Mouse (Mus musculus) intestine, embryonic 16.5 days (tissue): Measurements from ENCODE around the gene Smad9. TPM values are rescaled to one million over a fixed set of nuclear protein-coding genes. Genes with fewer than 3 reads are reported as not detected.

Experiments
- ATAC-seq: fragments of 200-750 bp; cut with Nextera tagmentation; 2 replicates; pipeline ENCODE4 v1.8.0; 2017; ENCODE audit warnings: moderate TSS enrichment, moderate library complexity
- H3K27ac ChIP-seq: fragments of 300-500 bp; sonication (generic); 2 replicates; pipeline ENCODE4 v1.5.1; 2014; ENCODE audit warnings: mild to moderate bottlenecking, low read length
- H3K27me3 ChIP-seq: fragments of 300-500 bp; sonication (generic); replicated peaks from 2 replicates; pipeline ENCODE4 v1.6.1; 2014; ENCODE audit warnings: low read length, control low read depth, mixed read lengths; ENCODE audit not compliant: control insufficient read depth, insufficient read depth
- H3K36me3 ChIP-seq: fragments of 300-500 bp; sonication (generic); 2 replicates; pipeline ENCODE4 v1.6.1; 2014; ENCODE audit warnings: low read length, control low read depth; ENCODE audit not compliant: control insufficient read depth, insufficient read depth
- H3K4me1 ChIP-seq: fragments of 300-500 bp; sonication (generic); 2 replicates; pipeline ENCODE4 v1.6.1; 2014; ENCODE audit warnings: low read length, control low read depth, mixed read lengths; ENCODE audit not compliant: control insufficient read depth, insufficient read depth
- H3K4me2 ChIP-seq: fragments of 300-500 bp; sonication (generic); 2 replicates; pipeline ENCODE4 v1.6.1; 2014; ENCODE audit warnings: low read depth, low read length, control low read depth
- H3K4me3 ChIP-seq: fragments of 300-500 bp; sonication (generic); 2 replicates; pipeline ENCODE4 v1.5.1; 2014; ENCODE audit warnings: mild to moderate bottlenecking, low read length
- H3K9ac ChIP-seq: fragments of 300-500 bp; sonication (generic); 2 replicates; pipeline ENCODE4 v1.6.1; 2014; ENCODE audit warnings: low read depth, low read length
- H3K9me3 ChIP-seq: fragments of 300-500 bp; sonication (generic); 2 replicates; pipeline ENCODE4 v1.6.1; 2016; ENCODE audit warnings: low read length, control low read depth; ENCODE audit not compliant: control insufficient read depth
- WGBS: fragments of 180-500 bp; shearing (Covaris S2); extraction: QIAGEN DNeasy Blood & Tissue Kit; methylation state at CpG from one replicate; pipeline ENCODE4 v1.1.7; 2014; 5-methylcytosine and 5-hydroxymethylcytosine counted together
- polyA plus RNA-seq: library from polyadenylated mRNA; unstranded; fragments of >200 nt; fragmentation: Nextera tagmentation; extraction: Ambion mirVana; gene quantifications from 2 replicates; pipeline ENCODE4 v1.2.1, GENCODE M21; 2015

Gene Smad9
- polyA plus RNA-seq, 1 experiment from 2014 or later, result 1.4 TPM

GRCm38 (mm10) chr3:54795379-54795778, 40.0 kb downstream of the Smad9 start:
- Histone ChIP-seq H3K36me3 (peaks cover 9% of the 10 kb centered on the region; the same call in 1 of the 2 replicates), H3K4me2 (no peak overlapping the region), H3K4me1 (no peaks in the 10 kb centered on the region), H3K27me3 (no peaks in the 10 kb centered on the region), H3K27ac (no peak overlapping the region), H3K9me3 (peaks cover 13% of the 10 kb centered on the region), H3K4me3 (no peak overlapping the region), H3K9ac (no peak overlapping the region)
- ATAC-seq, result no peak
- 89% methylated on average over 5 of the region's 5 CpGs for WGBS

- Histone ChIP-seq H3K9ac (no peak overlapping the region), H3K36me3 (peaks cover 9% of the 10 kb centered on the region; the same call in 1 of the 2 replicates), H3K9me3 (peaks cover 13% of the 10 kb centered on the region), H3K27me3 (no peaks in the 10 kb centered on the region), H3K4me1 (no peaks in the 10 kb centered on the region), H3K27ac (no peak overlapping the region), H3K4me2 (no peak overlapping the region), H3K4me3 (no peak overlapping the region)
- ATAC-seq, result no peak
- 100% methylated on average over 1 of the region's 1 CpGs for WGBS
Measured at GRCm38 (mm10) chr3:54795806-54796205, 40.4 kb downstream of the Smad9 start.

- Histone ChIP-seq H3K9me3 (peaks cover 13% of the 10 kb centered on the region), H3K27me3 (no peaks in the 10 kb centered on the region), H3K9ac (no peak overlapping the region), H3K4me3 (no peak overlapping the region), H3K4me2 (no peak overlapping the region), H3K27ac (no peak overlapping the region), H3K4me1 (no peaks in the 10 kb centered on the region), H3K36me3 (peaks cover 9% of the 10 kb centered on the region; the same call in 1 of the 2 replicates)
- peak; percentile 73; the same call in 1 of the 2 replicates for ATAC-seq
- WGBS, result 31% methylated on average over 16 of the region's 16 CpGs
Measured at GRCm38 (mm10) chr3:54797211-54797610, 41.8 kb downstream of the Smad9 start.

GRCm38 (mm10) chr3:54803713-54804112, 48.3 kb downstream of the Smad9 start:
- no peak overlapping the region for H3K9ac ChIP-seq
- no peaks in the 10 kb centered on the region for H3K27me3 ChIP-seq
- no peak overlapping the region for H3K27ac ChIP-seq
- H3K36me3 ChIP-seq, result no peaks in the 10 kb centered on the region
- peaks cover 13% of the 10 kb centered on the region for H3K4me1 ChIP-seq
- no peaks in the 10 kb centered on the region for H3K9me3 ChIP-seq
- 91% methylated on average over 8 of the region's 8 CpGs for WGBS
- H3K4me3 ChIP-seq, result no peak overlapping the region
- H3K4me2 ChIP-seq, result no peak overlapping the region
- ATAC-seq, result no peak

GRCm38 (mm10) chr3:54807061-54807661, 51.8 kb downstream of the Smad9 start:
- ATAC-seq, result peak; percentile 80
- WGBS, result under 1% methylated on average over 56 of the region's 56 CpGs

GRCm38 (mm10) chr3:54807666-54808217, 52.4 kb downstream of the Smad9 start, which contains the start of gene Rfxap:
Gene Rfxap, minus strand, starts transcription at chr3:54807791.
- Histone ChIP-seq H3K9ac (peak within 1 kb of the TSS; percentile 96), H3K4me2 (peak within 1 kb of the TSS; percentile 88), H3K27me3 (no peaks in the 10 kb centered on the region), H3K4me1 (peaks cover 13% of the 10 kb centered on the region), H3K27ac (peak within 1 kb of the TSS; percentile 93), H3K4me3 (peak within 1 kb of the TSS; percentile 89), H3K9me3 (no peaks in the 10 kb centered on the region), H3K36me3 (no peaks in the 10 kb centered on the region)
- peak; percentile 95 for ATAC-seq
- WGBS, result under 1% methylated on average over 52 of the region's 52 CpGs

More at GRCm38 (mm10) chr3:54807061-54807661, 51.8 kb downstream of the Smad9 start:
- Histone ChIP-seq H3K9me3 (no peaks in the 10 kb centered on the region), H3K4me2 (peak overlapping the region; percentile 88), H3K36me3 (no peaks in the 10 kb centered on the region), H3K9ac (peak overlapping the region; percentile 96), H3K4me1 (peaks cover 13% of the 10 kb centered on the region), H3K4me3 (peak overlapping the region; percentile 89), H3K27me3 (no peaks in the 10 kb centered on the region), H3K27ac (peak overlapping the region; percentile 93)

GRCm38 (mm10) chr3:54809111-54809510, 53.7 kb downstream of the Smad9 start:
- WGBS, result 50% methylated on average over 5 of the region's 5 CpGs
- peaks cover 13% of the 10 kb centered on the region for H3K4me1 ChIP-seq
- no peak for ATAC-seq
- no peaks in the 10 kb centered on the region for H3K36me3 ChIP-seq
- no peak overlapping the region for H3K4me3 ChIP-seq
- no peak overlapping the region for H3K4me2 ChIP-seq
- no peaks in the 10 kb centered on the region for H3K9me3 ChIP-seq
- H3K9ac ChIP-seq, result no peak overlapping the region
- no peak overlapping the region for H3K27ac ChIP-seq
- H3K27me3 ChIP-seq, result no peaks in the 10 kb centered on the region

GRCm38 (mm10) chr3:54811616-54812015, 56.2 kb downstream of the Smad9 start:
- 0 out of 2 replicates have a peak, but pooled peaks cover 2% of the 10 kb centered on the region for H3K4me1 ChIP-seq
- no peak overlapping the region for H3K9ac ChIP-seq
- H3K27me3 ChIP-seq, result no peaks in the 10 kb centered on the region
- H3K4me3 ChIP-seq, result no peak overlapping the region
- H3K36me3 ChIP-seq, result no peaks in the 10 kb centered on the region
- no peak overlapping the region for H3K4me2 ChIP-seq
- H3K9me3 ChIP-seq, result no peaks in the 10 kb centered on the region
- no peak for ATAC-seq
- no peak overlapping the region for H3K27ac ChIP-seq
- 50% methylated on average over 1 of the region's 1 CpGs for WGBS

- no peak overlapping the region for H3K27ac ChIP-seq
- H3K9ac ChIP-seq, result no peak overlapping the region
- 77% methylated on average over 6 of the region's 6 CpGs for WGBS
Measured at GRCm38 (mm10) chr3:54813418-54813988, 58.1 kb downstream of the Smad9 start.

More at GRCm38 (mm10) chr3:54813418-54813988, 58.1 kb downstream of the Smad9 start:
- Histone ChIP-seq H3K4me3 (no peak overlapping the region), H3K27me3 (no peaks in the 10 kb centered on the region), H3K9me3 (no peaks in the 10 kb centered on the region), H3K4me1 (no peaks in the 10 kb centered on the region), H3K36me3 (no peaks in the 10 kb centered on the region), H3K4me2 (no peak overlapping the region)
- no peak for ATAC-seq
